Mouse (Mus musculus): ENCODE results near the gene Hoxb4. TPM values are rescaled to one million over a fixed set of nuclear protein-coding genes. Genes with fewer than 3 reads are reported as not detected.

The Hoxb4 gene
- total and polyA plus RNA-seq, 3 experiments = 2.7 to 5.5 (median 3.3) TPM

DNA sequence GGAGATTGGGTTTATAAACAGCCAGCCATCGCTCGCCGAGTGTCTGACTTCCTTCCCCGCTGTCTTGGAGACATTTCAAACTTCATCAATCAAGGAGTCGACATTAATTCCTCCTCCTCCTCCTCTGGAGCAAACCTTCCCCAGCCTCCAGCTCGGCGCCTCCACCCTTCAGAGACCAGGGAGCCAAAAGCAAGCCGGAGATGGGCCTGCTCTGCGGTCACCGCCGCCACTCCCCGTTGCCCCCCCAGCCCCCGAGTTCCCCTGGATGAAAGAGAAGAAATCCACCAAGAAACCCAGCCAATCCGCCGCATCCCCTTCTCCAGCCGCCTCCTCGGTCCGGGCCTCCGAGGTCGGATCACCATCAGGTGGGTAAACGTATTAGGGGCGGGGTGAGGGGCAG, 33.8 kb downstream of the Hoxb4 start:
- H3K4me2 ChIP-seq (ENCODE audit: insufficient read depth, low read depth, poor library complexity, severe bottlenecking) = no peak overlapping the region
- no peaks in the 10 kb centered on the region for H3K36me3 ChIP-seq (replicated peaks in 1 of 2; ENCODE audit: control insufficient read depth in 1 of 2, insufficient read depth in 1 of 2, low read length in 1 of 2)
- peaks cover 40% of the 10 kb centered on the region for H3K27me3 ChIP-seq (replicated peaks)
- DNase-seq (ENCODE audit: extremely low read depth) = no peak
- H3K27ac ChIP-seq (ENCODE audit: insufficient read depth, low read depth) = no peak overlapping the region
- TF ChIP-seq TBP (conservative IDR thresholded peaks at IDR 0.05; ENCODE audit: low read depth, low read length) (no peak), POLR2AphosphoS2 (IDR thresholded peaks at IDR 0.05; ENCODE audit: low read depth, low read length) (no peak), SIN3A (IDR thresholded peaks at IDR 0.05; ENCODE audit: low read length) (no peak), RAD21 (IDR thresholded peaks at IDR 0.05; ENCODE audit: low read depth, low read length) (no peak), ZNF384 (IDR thresholded peaks at IDR 0.05; ENCODE audit: low read depth, low read length) (no peak), MAZ (IDR thresholded peaks at IDR 0.05; ENCODE audit: low read depth, low read length) (no peak), IRF4 (IDR thresholded peaks at IDR 0.05; ENCODE audit: low read depth, low read length) (no peak), CTCF (conservative IDR thresholded peaks at IDR 0.05 in 1 of 2, IDR thresholded peaks at IDR 0.05 in 1 of 2; ENCODE audit: low read depth in 2 of 2, low read length in 2 of 2) (no peak), NRF1 (IDR thresholded peaks at IDR 0.05; ENCODE audit: low read depth, low read length) (no peak), RCOR1 (conservative IDR thresholded peaks at IDR 0.05; ENCODE audit: low read depth, low read length) (no peak), MAFK (IDR thresholded peaks at IDR 0.05; ENCODE audit: insufficient replicate concordance, low read length) (no peak), ZMIZ1 (IDR thresholded peaks at IDR 0.05; ENCODE audit: low read depth, low read length) (no peak), CHD2 (IDR thresholded peaks at IDR 0.05; ENCODE audit: low read length) (no peak), SMC3 (IDR thresholded peaks at IDR 0.05; ENCODE audit: low read depth, low read length) (no peak), TCF12 (IDR thresholded peaks at IDR 0.05; ENCODE audit: low read depth, low read length) (no peak), BHLHE40 (IDR thresholded peaks at IDR 0.05; ENCODE audit: low read depth, low read length) (no peak), E2F4 (IDR thresholded peaks at IDR 0.05; ENCODE audit: insufficient replicate concordance, low read depth, low read length) (no peak)
- peaks cover 0 to 12% of the 10 kb centered on the region in 2 experiments; a peak in 2 of 4 replicates for H3K4me1 ChIP-seq (ENCODE audit: control insufficient read depth in 1 of 2, insufficient read depth in 2 of 2)
- H3K9me3 ChIP-seq (replicated peaks; ENCODE audit: low read length) = peaks cover 6% of the 10 kb centered on the region
- H3K9ac ChIP-seq (ENCODE audit: insufficient read depth, low read depth) = no peak overlapping the region
- H3K4me3 ChIP-seq (replicated peaks in 1 of 3; ENCODE audit: low read depth in 2 of 3, low read length in 2 of 3, poor library complexity in 1 of 3) = no peak overlapping the region
- no peaks in the 10 kb centered on the region for H3K79me2 ChIP-seq (replicated peaks; ENCODE audit: control insufficient read depth, extremely low read depth, insufficient read depth, poor library complexity, severe bottlenecking)
- dilution Hi-C loops (cut with MboI; ENCODE audit: extremely low pct_ligation_motif_present, extremely low pct_unique_long_range_greater_than_20kb, low sequenced_read_pairs) = no loop called here
- in situ Hi-C loops (cut with MboI; ENCODE audit: low pct_ligation_motif_present, low pct_unique_long_range_greater_than_20kb, low sequenced_read_pairs) = no loop called here

DNA sequence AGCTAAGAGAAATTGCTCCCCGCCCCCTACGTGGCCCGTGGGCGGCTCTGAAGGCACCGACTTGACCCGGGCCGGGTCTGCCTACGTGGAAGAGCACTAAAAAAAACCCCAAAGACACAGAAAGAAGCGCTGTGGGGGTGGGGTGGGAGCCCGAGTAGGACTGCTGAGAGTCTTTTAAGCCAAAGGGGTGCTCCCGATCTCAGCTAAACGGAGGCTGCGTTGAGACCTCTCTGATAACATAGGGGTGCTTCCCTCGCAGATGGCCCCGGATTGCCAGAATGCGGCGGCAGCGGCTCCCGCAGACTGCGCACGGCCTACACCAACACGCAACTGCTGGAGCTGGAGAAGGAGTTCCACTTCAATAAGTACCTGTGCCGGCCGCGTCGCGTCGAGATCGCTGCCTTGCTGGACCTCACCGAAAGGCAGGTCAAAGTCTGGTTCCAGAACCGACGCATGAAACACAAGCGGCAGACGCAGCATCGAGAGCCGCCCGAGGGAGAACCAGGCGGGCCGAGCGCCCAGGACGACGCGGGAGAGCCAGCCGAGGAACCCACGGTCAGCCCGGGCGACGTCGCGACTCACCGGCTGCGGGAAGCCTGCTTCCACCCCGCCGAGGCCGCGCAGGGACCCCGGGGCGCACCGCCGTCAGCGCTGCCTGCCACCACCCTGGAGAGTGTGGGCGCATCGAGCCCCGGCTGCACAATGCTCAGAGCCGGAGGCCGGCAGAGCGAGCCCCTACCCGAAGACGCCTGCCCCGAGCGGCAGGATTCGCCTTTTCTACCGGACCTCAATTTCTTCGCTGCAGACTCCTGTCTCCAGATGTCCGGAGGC, 34.8 kb downstream of the Hoxb4 start:
- Histone ChIP-seq H3K4me2 (ENCODE audit: insufficient read depth, low read depth, poor library complexity, severe bottlenecking) (no peak overlapping the region), H3K9me3 (replicated peaks; ENCODE audit: low read length) (peaks cover 6% of the 10 kb centered on the region), H3K27me3 (replicated peaks) (peaks cover 46% of the 10 kb centered on the region), H3K9ac (ENCODE audit: insufficient read depth, low read depth) (no peak overlapping the region), H3K79me2 (replicated peaks; ENCODE audit: control insufficient read depth, extremely low read depth, insufficient read depth, poor library complexity, severe bottlenecking) (no peaks in the 10 kb centered on the region), H3K27ac (ENCODE audit: insufficient read depth, low read depth) (no peak overlapping the region), H3K4me1 (ENCODE audit: control insufficient read depth in 1 of 2, insufficient read depth in 2 of 2) (peaks cover 0 to 12% of the 10 kb centered on the region in 2 experiments; a peak in 2 of 4 replicates), H3K36me3 (replicated peaks in 1 of 2; ENCODE audit: control insufficient read depth in 1 of 2, insufficient read depth in 1 of 2, low read length in 1 of 2) (no peaks in the 10 kb centered on the region), H3K4me3 (replicated peaks in 1 of 3; ENCODE audit: low read depth in 2 of 3, low read length in 2 of 3, poor library complexity in 1 of 3) (no peak overlapping the region)
- DNase-seq (ENCODE audit: extremely low read depth) = no peak
- dilution Hi-C loops (cut with MboI; ENCODE audit: extremely low pct_ligation_motif_present, extremely low pct_unique_long_range_greater_than_20kb, low sequenced_read_pairs) = no loop called here
- no peak for TF ChIP-seq ZKSCAN1 (IDR thresholded peaks at IDR 0.05; ENCODE audit: borderline replicate concordance, low read depth, low read length)
- TF ChIP-seq JUND (conservative IDR thresholded peaks at IDR 0.05; ENCODE audit: low read depth, low read length) = no peak
- TF ChIP-seq MXI1 (IDR thresholded peaks at IDR 0.05; ENCODE audit: low read depth, low read length) = no peak
- no peak for TF ChIP-seq NELFE (IDR thresholded peaks at IDR 0.05; ENCODE audit: low read depth, low read length)
- no peak for TF ChIP-seq CHD2 (IDR thresholded peaks at IDR 0.05; ENCODE audit: low read length)
- no peak for TF ChIP-seq CHD1 (IDR thresholded peaks at IDR 0.05; ENCODE audit: low read depth, low read length)
- TF ChIP-seq MEF2A (IDR thresholded peaks at IDR 0.05; ENCODE audit: borderline replicate concordance, low read depth, low read length) = no peak
- no peak for TF ChIP-seq MAFK (IDR thresholded peaks at IDR 0.05; ENCODE audit: insufficient replicate concordance, low read length)
- no peak for TF ChIP-seq USF2 (conservative IDR thresholded peaks at IDR 0.05; ENCODE audit: low read depth, low read length)
- no peak for TF ChIP-seq MAZ (IDR thresholded peaks at IDR 0.05; ENCODE audit: low read depth, low read length)
- TF ChIP-seq MAX (IDR thresholded peaks at IDR 0.05; ENCODE audit: low read length) = no peak
- TF ChIP-seq KAT2A (IDR thresholded peaks at IDR 0.05; ENCODE audit: insufficient replicate concordance, low read length) = no peak
- in situ Hi-C loops (cut with MboI; ENCODE audit: low pct_ligation_motif_present, low pct_unique_long_range_greater_than_20kb, low sequenced_read_pairs) = no loop called here
